Mouse (Mus musculus) thymus, adult 2 months (tissue): ENCODE measurements at regions not wholly inside any gene's neighbourhood (a gene's known extent, or its start where the extent isn't known, plus 50 kb on each side); places are given as distances from the start of the nearest gene placed in this dataset.

Experiments used
- CTCF ChIP-seq: fragments of 200-500 bp; IDR thresholded peaks from 2 replicates; pipeline ENCODE4 v1.5.1; 2012; ENCODE audit warnings: mild to moderate bottlenecking, control low read depth, low read length, moderate library complexity, borderline replicate concordance; ENCODE audit not compliant: control insufficient read depth, poor library complexity, insufficient read depth; ENCODE audit errors: extremely low read depth
- POLR2A ChIP-seq: fragments of 200-500 bp; IDR thresholded peaks from 2 replicates; pipeline ENCODE4 v1.6.1; 2012; ENCODE audit warnings: mild to moderate bottlenecking, low read length, control low read depth, moderate library complexity; ENCODE audit not compliant: control insufficient read depth, poor library complexity, insufficient read depth; ENCODE audit errors: extremely low read depth

DNA sequence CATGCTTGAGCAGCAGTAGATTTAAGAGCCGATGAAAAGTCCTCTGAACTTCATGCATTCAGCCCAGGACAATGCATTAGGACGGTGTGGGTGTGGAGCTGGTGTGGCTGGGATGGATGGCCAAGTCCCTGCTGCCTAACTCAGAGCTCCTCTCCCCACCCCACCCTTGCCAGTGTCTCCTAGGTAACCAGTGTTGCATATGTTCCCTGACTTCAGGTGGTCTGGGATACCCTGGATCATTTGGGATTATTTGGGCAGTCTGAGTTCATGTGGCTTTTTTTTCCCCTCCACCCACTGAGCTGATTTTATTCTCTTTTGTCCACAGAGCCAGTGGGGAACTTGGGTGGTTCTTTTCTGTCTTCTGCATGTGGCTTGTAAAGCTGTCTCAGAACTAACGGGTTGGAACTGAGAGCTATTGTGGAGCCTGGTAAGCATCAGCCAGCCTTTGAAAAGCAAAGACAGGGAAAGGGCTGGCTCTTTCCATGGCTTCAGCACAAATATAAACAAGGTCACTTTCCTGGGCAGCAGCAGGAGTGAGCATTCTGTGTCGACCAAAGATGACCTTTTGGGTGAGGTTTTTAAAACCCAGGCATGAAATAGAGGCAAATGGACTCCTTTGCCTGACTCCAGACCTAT lies 205.1 kb upstream of the Bmp2 start:
- TF ChIP-seq CTCF = no peak
- no peak for TF ChIP-seq POLR2A
